Mouse (Mus musculus) bone marrow, adult 2 months (tissue): ENCODE results near the gene Kalrn. TPM values are rescaled to one million over a fixed set of nuclear protein-coding genes. Genes with fewer than 3 reads are reported as not detected.

ENCODE experiments used
- H3K27ac ChIP-seq: fragments of 200-500 bp; 2 replicates; pipeline ENCODE4 v1.5.1; 2012; ENCODE audit warnings: low read depth, mild to moderate bottlenecking, control low read depth, inconsistent platforms, low read length; ENCODE audit not compliant: control insufficient read depth, poor library complexity, insufficient read depth
- H3K4me1 ChIP-seq: fragments of 200-500 bp; 2 replicates; pipeline ENCODE4 v1.6.1; 2011; ENCODE audit warnings: low read length; ENCODE audit not compliant: control insufficient read depth, insufficient read depth
- H3K4me3 ChIP-seq: fragments of 200-500 bp; replicated peaks from 2 replicates; pipeline ENCODE3; 2011; ENCODE audit warnings: mild to moderate bottlenecking, low read depth, low read length, control low read depth; ENCODE audit not compliant: control insufficient read depth
- CTCF ChIP-seq: fragments of 200-500 bp; IDR thresholded peaks from 2 replicates; pipeline ENCODE4 v1.5.1; 2011; ENCODE audit warnings: low read length, control low read depth; ENCODE audit not compliant: control insufficient read depth, insufficient read depth
- POLR2A ChIP-seq: fragments of 200-500 bp; IDR thresholded peaks from 2 replicates; pipeline ENCODE4 v1.6.1; 2011; ENCODE audit warnings: low read depth, mild to moderate bottlenecking, control low read depth, low read length, borderline replicate concordance; ENCODE audit not compliant: control insufficient read depth
- WGBS: fragments of 180-500 bp; shearing (Covaris S2); methylation state at CpG from one replicate; pipeline ENCODE4 v1.1.7; 2018; 5-methylcytosine and 5-hydroxymethylcytosine counted together
- polyA plus RNA-seq: library from polyadenylated mRNA; stranded (reverse); fragments of >200 nt; gene quantifications from 2 replicates; pipeline ENCODE4 v1.2.4, GENCODE M21; 2011; ENCODE audit warnings: low replicate concordance; ENCODE audit not compliant: missing spikeins, insufficient read depth, insufficient read length

Kalrn gene
- 23.3 and 72.1 TPM in 2 replicates for polyA plus RNA-seq

GRCm38 (mm10) chr16:34573151-34573802 is at the start of gene Kalrn:
Gene Kalrn, minus strand, starts transcription at chr16:34573532.
- Histone ChIP-seq H3K4me3 (no peak within 1 kb of the TSS), H3K4me1 (no peaks in the 10 kb centered on the region), H3K27ac (peak within 1 kb of the TSS; percentile 21; the same call in 1 of the 2 replicates)
- no peak for TF ChIP-seq POLR2A
- peak; percentile 22; the same call in 1 of the 2 replicates for TF ChIP-seq CTCF
- 4% methylated on average over 65 of the region's 84 CpGs for WGBS

GRCm38 (mm10) chr16:34614021-34614420 is 40.7 kb upstream of the Kalrn start:
- no peaks in the 10 kb centered on the region for H3K4me1 ChIP-seq
- no peak overlapping the region for H3K4me3 ChIP-seq
- 63% methylated on average over 2 of the region's 2 CpGs for WGBS
- no peak for TF ChIP-seq POLR2A
- TF ChIP-seq CTCF = no peak
- no peak overlapping the region for H3K27ac ChIP-seq

GRCm38 (mm10) chr16:34610137-34610536 is 36.8 kb upstream of the Kalrn start:
- TF ChIP-seq CTCF (no peak), POLR2A (no peak)
- Histone ChIP-seq H3K4me1 (no peaks in the 10 kb centered on the region), H3K27ac (no peak overlapping the region), H3K4me3 (no peak overlapping the region)
- WGBS = 7% methylated on average over 1 of the region's 1 CpGs

- Histone ChIP-seq H3K4me1 (no peaks in the 10 kb centered on the region), H3K27ac (no peak overlapping the region), H3K4me3 (no peak overlapping the region)
- TF ChIP-seq CTCF = no peak
- TF ChIP-seq POLR2A = no peak
- 20% methylated on average over 3 of the region's 3 CpGs for WGBS
These were observed 32.3 kb upstream of the Kalrn start for GRCm38 (mm10) chr16:34605679-34606078.

GRCm38 (mm10) chr16:34603854-34604253 is 30.5 kb upstream of the Kalrn start:
- no peak overlapping the region for H3K27ac ChIP-seq
- no peak overlapping the region for H3K4me3 ChIP-seq
- 64% methylated on average over 6 of the region's 6 CpGs for WGBS
- H3K4me1 ChIP-seq = no peaks in the 10 kb centered on the region
- no peak for TF ChIP-seq POLR2A
- TF ChIP-seq CTCF = no peak

- Histone ChIP-seq H3K27ac (no peak overlapping the region), H3K4me3 (no peak overlapping the region), H3K4me1 (no peaks in the 10 kb centered on the region)
- WGBS = 77% methylated on average over 4 of the region's 4 CpGs
- TF ChIP-seq CTCF (no peak), POLR2A (no peak)
These were observed 29.7 kb upstream of the Kalrn start for GRCm38 (mm10) chr16:34603076-34603475.

- Histone ChIP-seq H3K27ac (no peak overlapping the region), H3K4me1 (no peaks in the 10 kb centered on the region), H3K4me3 (no peak overlapping the region)
- 73% methylated on average over 4 of the region's 4 CpGs for WGBS
- TF ChIP-seq POLR2A (no peak), CTCF (no peak)
These were observed 28.6 kb upstream of the Kalrn start for GRCm38 (mm10) chr16:34601954-34602353.

- 22% methylated on average over 3 of the region's 3 CpGs for WGBS
- Histone ChIP-seq H3K4me3 (no peak overlapping the region), H3K27ac (no peak overlapping the region), H3K4me1 (no peaks in the 10 kb centered on the region)
- no peak for TF ChIP-seq POLR2A
- TF ChIP-seq CTCF = no peak
These were observed 22.0 kb upstream of the Kalrn start for GRCm38 (mm10) chr16:34595294-34595693.
